19 mouse cellular contexts compared by ENCODE assay signal in the genomic region with DNA sequence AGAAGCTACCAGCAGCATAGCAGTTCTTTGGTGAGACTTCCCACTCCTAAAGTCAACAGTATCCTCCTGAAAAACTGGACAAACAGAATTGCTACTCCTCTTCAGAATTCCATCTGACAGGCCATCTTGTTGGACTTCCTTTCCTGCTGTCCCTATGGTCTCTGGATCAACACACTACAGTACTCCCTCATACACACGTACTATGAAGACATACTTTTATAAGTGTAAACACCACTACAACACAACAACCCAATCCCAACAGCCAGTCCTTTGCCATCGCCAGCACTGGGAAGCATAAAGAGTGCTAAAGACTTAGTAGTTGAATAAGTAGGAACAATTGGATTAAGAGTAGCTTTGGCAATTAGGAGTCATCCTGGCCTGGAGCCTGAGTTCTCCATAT. TPM values are rescaled to one million over a fixed set of nuclear protein-coding genes. Genes with fewer than 3 reads are reported as not detected.
DNase-seq lines count a peak whose midpoint lies in the region; ATAC-seq lines count a peak whose summit lies in the region.
"Had no signal": no experiment of that assay in that cellular context is flagged by ENCODE, and none has a peak within 500 bp of the region (broad histone marks: within the 10 kb centered on the region; RNA-seq: fewer than 3 reads in every experiment).

No protein-coding gene starts in this region.

- no peaks in the 10 kb centered on the region for H3K27me3 ChIP-seq in midbrain, embryonic 11.5 days (ENCODE audit: control insufficient read depth, insufficient read depth, low read length)
- H3K27me3 ChIP-seq in midbrain, embryonic 15.5 days (replicated peaks) = no peaks in the 10 kb centered on the region
- H3K27me3 ChIP-seq: CH12.LX, Patski had no signal

- no peak overlapping the region for H3K9ac ChIP-seq in midbrain, embryonic 11.5 days (ENCODE audit: low read length)
- H3K9ac ChIP-seq in midbrain, embryonic 15.5 days = no peak overlapping the region

- no peak overlapping the region for H3K4me3 ChIP-seq in midbrain, embryonic 11.5 days (ENCODE audit: low read depth, low read length)
- no peak overlapping the region for H3K4me3 ChIP-seq in midbrain, embryonic 15.5 days

- no peak for ATAC-seq in midbrain, embryonic 11.5 days (ENCODE audit: low FRiP score)
- no peak for ATAC-seq in midbrain, embryonic 15.5 days (replicated peaks)
- ATAC-seq: activated CD4-positive, CD25-positive, alpha-beta regulatory T cell, adult 4 months; CD4-positive, CD25-positive, alpha-beta regulatory T cell, adult 4 months; Patski had no signal

- H3K4me1 ChIP-seq in midbrain, embryonic 11.5 days (ENCODE audit: control insufficient read depth, insufficient read depth, low read length) = no peaks in the 10 kb centered on the region
- H3K4me1 ChIP-seq in midbrain, embryonic 15.5 days = no peaks in the 10 kb centered on the region

- H3K27ac ChIP-seq in midbrain, embryonic 11.5 days (ENCODE audit: low read depth, low read length) = no peak overlapping the region
- H3K27ac ChIP-seq in midbrain, embryonic 15.5 days = no peak overlapping the region

- no peaks in the 10 kb centered on the region; the same call in 1 of the 2 replicates for H3K9me3 ChIP-seq in midbrain, embryonic 11.5 days (ENCODE audit: control insufficient read depth, low read length)
- no peaks in the 10 kb centered on the region for H3K9me3 ChIP-seq in midbrain, embryonic 15.5 days

- H3K36me3 ChIP-seq in midbrain, embryonic 11.5 days (ENCODE audit: control insufficient read depth, insufficient read depth, low read length) = no peaks in the 10 kb centered on the region
- H3K36me3 ChIP-seq in midbrain, embryonic 15.5 days (replicated peaks) = no peaks in the 10 kb centered on the region
- H3K36me3 ChIP-seq: G1E had no signal

- WGBS in midbrain, embryonic 11.5 days = 94% methylated on average over 2 of the region's 2 CpGs
- WGBS in midbrain, embryonic 15.5 days = 92% methylated on average over 2 of the region's 2 CpGs

- no peak overlapping the region for H3K4me2 ChIP-seq in midbrain, embryonic 11.5 days
- H3K4me2 ChIP-seq in midbrain, embryonic 15.5 days = no peak overlapping the region

- DNase-seq in heart, adult 11 months = peak; percentile 78
- no peak for DNase-seq in heart, postnatal 14 days
- peak; percentile 64 for DNase-seq in midbrain, embryonic 11.5 days (ENCODE audit: low spot score, missing footprints)
- DNase-seq: adrenal gland, adult 2 months; adrenal gland, adult 8-10 months; adrenal gland, postnatal 10 days; adrenal gland, postnatal 14 days; adrenal gland, postnatal 25 days; adrenal gland, postnatal 36 days; B cell, adult 2 months; cerebellum, adult 11 months; cerebellum, adult 11-12 months; cerebellum, adult 18-20 months had no signal

- intact Hi-C loops in heart, postnatal 14 days (cut with DNase I) = no loop called here

RNA-seq across cellular contexts. Expression of a gene that starts 36.6 kb away (rescaled TPM):
- total RNA-seq in heart, postnatal 14 days (2021) = 10 to 100 TPM; 61.8 to 77.4 TPM
- 34.8 and 37.7 TPM in 2 replicates for polyA plus RNA-seq in midbrain, embryonic 11.5 days (2014; fragmentation: Nextera tagmentation; extraction: Ambion mirVana)
- polyA plus RNA-seq in midbrain, embryonic 15.5 days (2015; fragmentation: Nextera tagmentation; extraction: Ambion mirVana) = 24.6 and 27.7 TPM in 2 replicates

Comparison
In these comparisons a context has a peak if more than half of its experiments do, and no peak if none do; other contexts are left out.
1. DNase-seq: peak in heart, adult 11 months (single experiment) and midbrain, embryonic 11.5 days (single experiment); none in heart, postnatal 14 days (0 of 2).